Mouse (Mus musculus): ENCODE measurements around the gene Hgfac. TPM values are rescaled to one million over a fixed set of nuclear protein-coding genes. Genes with fewer than 3 reads are reported as not detected.

Hgfac gene
- total RNA-seq, 2 experiments from 2014 or later, result 0.46 TPM; not detected in 1

Small RNA genes lying within 50 kb of the gene (microRNA-seq; reads per million reads assigned to microRNA genes)
- 1.3 to 1.5 reads per million in 2 experiments for gene Mir3097 (ENCODE audit: borderline replicate concordance in 2 of 2)

Other genes with a start within 250 kb of the Hgfac start
- under 1 TPM; 0.13 to 0.36 TPM for gene Msantd1, start 133.5 kb upstream of the Hgfac start, total RNA-seq (2021)
- 1 to 10 TPM; 3.1 to 3.5 TPM for gene Rgs12, start 92.1 kb upstream of the Hgfac start, total RNA-seq (2021)
- 10 to 100 TPM; 19.9 to 29.3 TPM for gene Dok7, start 15.3 kb downstream of the Hgfac start, total RNA-seq (2021)
- gene Lrpap1, start 64.3 kb downstream of the Hgfac start, total RNA-seq (2021), result 10 to 100 TPM; 22.2 to 35.2 TPM
- under 1 TPM; 0.20 to 0.32 TPM for gene Adra2c, start 236.8 kb downstream of the Hgfac start, total RNA-seq (2021)

Measured in gastrocnemius, postnatal 25 days (tissue).